Mouse (Mus musculus) heart, embryonic 11.5 days (tissue): ENCODE measurements around the gene Cerkl. TPM values are rescaled to one million over a fixed set of nuclear protein-coding genes. Genes with fewer than 3 reads are reported as not detected.

ENCODE experiments used
- ATAC-seq: fragments of 200-750 bp; cut with Nextera tagmentation; replicated peaks from 2 replicates; pipeline ENCODE4 v1.8.0; 2017; ENCODE audit warnings: moderate library complexity; ENCODE audit not compliant: insufficient number of reproducible peaks, low FRiP score, low TSS enrichment
- H3K27ac ChIP-seq: fragments of 300-500 bp; sonication (generic); 2 replicates; pipeline ENCODE4 v1.5.1; 2014; ENCODE audit warnings: mild to moderate bottlenecking, low read depth, low read length
- H3K27me3 ChIP-seq: fragments of 300-500 bp; sonication (generic); 2 replicates; pipeline ENCODE4 v1.6.1; 2014; ENCODE audit warnings: mild to moderate bottlenecking, low read length, mixed read lengths; ENCODE audit not compliant: control insufficient read depth, insufficient read depth
- H3K36me3 ChIP-seq: fragments of 300-500 bp; sonication (generic); 2 replicates; pipeline ENCODE4 v1.6.1; 2014; ENCODE audit warnings: mild to moderate bottlenecking, low read length, moderate library complexity, mixed read lengths; ENCODE audit not compliant: control insufficient read depth, insufficient read depth
- H3K4me1 ChIP-seq: fragments of 300-500 bp; sonication (generic); 2 replicates; pipeline ENCODE4 v1.6.1; 2014; ENCODE audit warnings: low read length; ENCODE audit not compliant: control insufficient read depth, insufficient read depth
- H3K4me2 ChIP-seq: fragments of 300-500 bp; sonication (generic); 2 replicates; pipeline ENCODE4 v1.6.1; 2014; ENCODE audit warnings: mild to moderate bottlenecking, moderate library complexity
- H3K4me3 ChIP-seq: fragments of 300-500 bp; sonication (generic); 2 replicates; pipeline ENCODE4 v1.5.1; 2014; ENCODE audit warnings: low read depth, low read length
- H3K9ac ChIP-seq: fragments of 300-500 bp; sonication (generic); 2 replicates; pipeline ENCODE4 v1.6.1; 2014; ENCODE audit warnings: mild to moderate bottlenecking, low read depth, low read length, moderate library complexity
- H3K9me3 ChIP-seq: fragments of 300-500 bp; sonication (generic); replicated peaks from 2 replicates; pipeline ENCODE4 v1.6.1; 2016; ENCODE audit warnings: low read length; ENCODE audit not compliant: control insufficient read depth
- WGBS: fragments of 180-500 bp; shearing (Covaris S2); extraction: QIAGEN DNeasy Blood & Tissue Kit; methylation state at CpG from one replicate; pipeline ENCODE4 v1.1.7; 2014; ENCODE audit not compliant: insufficient replicate concordance; 5-methylcytosine and 5-hydroxymethylcytosine counted together
- polyA plus RNA-seq: library from polyadenylated mRNA; unstranded; fragments of >200 nt; fragmentation: Nextera tagmentation; extraction: Ambion mirVana; gene quantifications from 2 replicates; pipeline ENCODE4 v1.2.1, GENCODE M21; 2014

The Cerkl gene
- polyA plus RNA-seq, 1 experiment from 2014 or later: 1.2 TPM

GRCm38 (mm10) chr2:79400045-79400444 lies 56.5 kb downstream of the Cerkl start:
- Histone ChIP-seq H3K4me1 (no peaks in the 10 kb centered on the region), H3K36me3 (no peaks in the 10 kb centered on the region), H3K4me3 (no peak overlapping the region), H3K27me3 (no peaks in the 10 kb centered on the region), H3K9me3 (no peaks in the 10 kb centered on the region), H3K4me2 (no peak overlapping the region), H3K27ac (no peak overlapping the region), H3K9ac (no peak overlapping the region)
- WGBS: 66% methylated on average over 4 of the region's 4 CpGs
- no peak for ATAC-seq

- Histone ChIP-seq H3K4me3 (no peak overlapping the region), H3K27ac (no peak overlapping the region), H3K4me2 (no peak overlapping the region), H3K9me3 (no peaks in the 10 kb centered on the region), H3K9ac (no peak overlapping the region), H3K36me3 (no peaks in the 10 kb centered on the region), H3K4me1 (no peaks in the 10 kb centered on the region), H3K27me3 (no peaks in the 10 kb centered on the region)
- 60% methylated on average over 8 of the region's 8 CpGs for WGBS
- ATAC-seq: no peak
Observed at GRCm38 (mm10) chr2:79399234-79400000, 57.2 kb downstream of the Cerkl start.

GRCm38 (mm10) chr2:79398831-79399230 lies 57.8 kb downstream of the Cerkl start:
- no peak overlapping the region for H3K27ac ChIP-seq
- H3K36me3 ChIP-seq: no peaks in the 10 kb centered on the region
- no peak overlapping the region for H3K9ac ChIP-seq
- no peaks in the 10 kb centered on the region for H3K9me3 ChIP-seq
- H3K4me3 ChIP-seq: no peak overlapping the region
- WGBS: 75% methylated on average over 5 of the region's 5 CpGs
- H3K27me3 ChIP-seq: no peaks in the 10 kb centered on the region
- no peak for ATAC-seq
- no peaks in the 10 kb centered on the region for H3K4me1 ChIP-seq
- no peak overlapping the region for H3K4me2 ChIP-seq

- Histone ChIP-seq H3K27me3 (no peaks in the 10 kb centered on the region), H3K36me3 (no peaks in the 10 kb centered on the region), H3K4me1 (no peaks in the 10 kb centered on the region), H3K9ac (no peak overlapping the region), H3K9me3 (no peaks in the 10 kb centered on the region), H3K4me2 (no peak overlapping the region), H3K27ac (no peak overlapping the region), H3K4me3 (no peak overlapping the region)
- no peak for ATAC-seq
- WGBS: 69% methylated on average over 2 of the region's 2 CpGs
Observed at GRCm38 (mm10) chr2:79398343-79398742, 58.2 kb downstream of the Cerkl start.

- no peak overlapping the region for H3K9ac ChIP-seq
- H3K4me1 ChIP-seq: no peaks in the 10 kb centered on the region
- H3K4me3 ChIP-seq: no peak overlapping the region
- ATAC-seq: no peak
- H3K27me3 ChIP-seq: no peaks in the 10 kb centered on the region
- 55% methylated on average over 2 of the region's 2 CpGs for WGBS
- H3K4me2 ChIP-seq: no peak overlapping the region
- no peaks in the 10 kb centered on the region for H3K36me3 ChIP-seq
- no peaks in the 10 kb centered on the region for H3K9me3 ChIP-seq
- no peak overlapping the region for H3K27ac ChIP-seq
Observed at GRCm38 (mm10) chr2:79397107-79397506, 59.5 kb downstream of the Cerkl start.

- no peak overlapping the region for H3K27ac ChIP-seq
- H3K27me3 ChIP-seq: no peaks in the 10 kb centered on the region
- ATAC-seq: no peak
- WGBS: 56% methylated on average over 12 of the region's 12 CpGs
- H3K4me3 ChIP-seq: no peak overlapping the region
- H3K4me2 ChIP-seq: no peak overlapping the region
- no peak overlapping the region for H3K9ac ChIP-seq
- no peaks in the 10 kb centered on the region for H3K9me3 ChIP-seq
- H3K36me3 ChIP-seq: no peaks in the 10 kb centered on the region
- no peaks in the 10 kb centered on the region for H3K4me1 ChIP-seq
Observed at GRCm38 (mm10) chr2:79379087-79380041, 77.2 kb downstream of the Cerkl start.

- ATAC-seq: no peak
- no peak overlapping the region for H3K4me2 ChIP-seq
- no peaks in the 10 kb centered on the region for H3K4me1 ChIP-seq
- H3K27me3 ChIP-seq: no peaks in the 10 kb centered on the region
- H3K4me3 ChIP-seq: no peak overlapping the region
- no peaks in the 10 kb centered on the region for H3K9me3 ChIP-seq
- no peak overlapping the region for H3K9ac ChIP-seq
- no peak overlapping the region for H3K27ac ChIP-seq
- WGBS: 71% methylated on average over 8 of the region's 8 CpGs
- H3K36me3 ChIP-seq: no peaks in the 10 kb centered on the region
Observed at GRCm38 (mm10) chr2:79378346-79379086, 78.1 kb downstream of the Cerkl start.

GRCm38 (mm10) chr2:79372486-79373200 lies 83.9 kb downstream of the Cerkl start:
- Histone ChIP-seq H3K36me3 (no peaks in the 10 kb centered on the region), H3K4me2 (no peak overlapping the region), H3K27ac (no peak overlapping the region), H3K9ac (no peak overlapping the region), H3K27me3 (no peaks in the 10 kb centered on the region), H3K9me3 (no peaks in the 10 kb centered on the region), H3K4me3 (no peak overlapping the region), H3K4me1 (no peaks in the 10 kb centered on the region)
- 45% methylated on average over 6 of the region's 6 CpGs for WGBS
- ATAC-seq: no peak
